ENCODE assay signal across 9 mouse cellular contexts in the genomic region with DNA sequence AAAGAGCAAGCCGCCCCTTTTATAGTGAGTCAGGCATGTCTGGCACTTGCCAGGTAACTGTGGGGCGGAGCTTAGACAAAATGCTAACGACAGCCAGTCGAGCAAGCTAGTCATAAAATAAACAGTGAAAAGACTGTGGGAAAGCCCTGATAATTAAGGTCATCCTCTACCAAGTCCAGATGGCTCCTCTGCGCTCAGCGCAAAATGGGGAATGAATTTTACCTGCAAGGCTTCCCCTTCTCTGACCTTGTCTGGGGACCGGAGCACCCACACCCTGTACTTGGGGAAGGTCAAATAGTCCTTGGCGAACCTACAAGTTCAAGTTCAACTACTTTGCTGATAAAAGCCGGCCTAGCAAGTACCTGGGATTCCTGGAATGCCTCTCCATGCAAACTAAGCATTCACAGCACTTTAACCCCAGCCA. TPM values are rescaled to one million over a fixed set of nuclear protein-coding genes. Genes with fewer than 3 reads are reported as not detected.
DNase-seq lines count a peak whose midpoint lies in the region; ATAC-seq and TF ChIP-seq lines count a peak whose summit lies in the region.
"Had no signal": no experiment of that assay in that cellular context is flagged by ENCODE, and none has a peak within 500 bp of the region (broad histone marks: within the 10 kb centered on the region; RNA-seq: fewer than 3 reads in every experiment).

No protein-coding gene starts in this region.

- H3K4me1 ChIP-seq in liver, adult 2 months (ENCODE audit: control insufficient read depth, insufficient read depth, low read length) = peaks cover 4% of the 10 kb centered on the region; the same call in 1 of the 2 replicates
- H3K4me1 ChIP-seq in liver, embryonic 12.5 days = peaks cover 8% of the 10 kb centered on the region; the same call in 1 of the 2 replicates
- peaks cover 30% of the 10 kb centered on the region for H3K4me1 ChIP-seq in kidney, adult 2 months (ENCODE audit: control insufficient read depth, insufficient read depth, low read length)

- H3K9ac ChIP-seq in liver, adult 2 months (ENCODE audit: low read depth, low read length) = no peak overlapping the region
- H3K9ac ChIP-seq in liver, embryonic 12.5 days = no peak overlapping the region

- peak; percentile 53 for DNase-seq in liver, adult 2 months (ENCODE audit: extremely low read depth, low read depth, low spot score)
- peak; percentile 84 for DNase-seq in kidney, adult 2 months
- DNase-seq in lung, postnatal 10 days = peak; percentile 55
- DNase-seq in left cerebral cortex, adult 11 months (ENCODE audit: low spot score) = no peak
- DNase-seq in gastrocnemius, postnatal 25 days = no peak
- DNase-seq in neural tube, embryonic 10.5 days (ENCODE audit: extremely low spot score, low spot score) = no peak

- 40% methylated on average over 9 of the region's 9 CpGs for WGBS in liver, adult 2 months
- 66% methylated on average over 9 of the region's 9 CpGs for WGBS in liver, embryonic 12.5 days (ENCODE audit: insufficient replicate concordance)
- 39% methylated on average over 9 of the region's 9 CpGs for WGBS in kidney, adult 2 months

- no peak for ATAC-seq in liver, embryonic 12.5 days
- ATAC-seq: hindbrain, embryonic 16.5 days had no signal

- no peak overlapping the region for H3K4me3 ChIP-seq in liver, adult 2 months (ENCODE audit: insufficient read depth, low read depth, low read length)
- no peak overlapping the region for H3K4me3 ChIP-seq in liver, embryonic 12.5 days
- H3K4me3 ChIP-seq in kidney, adult 2 months (ENCODE audit: insufficient read depth, low read depth, low read length) = no peak overlapping the region

- no peaks in the 10 kb centered on the region; the same call in 1 of the 2 replicates for H3K79me2 ChIP-seq in liver, adult 2 months (ENCODE audit: control insufficient read depth, insufficient read depth, low read length)

- no peak overlapping the region for H3K4me2 ChIP-seq in liver, embryonic 12.5 days

- TF ChIP-seq CTCF in liver, adult 2 months (IDR thresholded peaks at IDR 0.05; ENCODE audit: low read depth, low read length) = no peak
- TF ChIP-seq CTCF in kidney, adult 2 months (conservative IDR thresholded peaks at IDR 0.05; ENCODE audit: insufficient read depth, insufficient read length, low read depth, low read length) = no peak

- no peak for TF ChIP-seq POLR2A in liver, adult 2 months (IDR thresholded peaks at IDR 0.05; ENCODE audit: extremely low read depth, insufficient read depth, low read length)
- TF ChIP-seq POLR2A in kidney, adult 2 months (IDR thresholded peaks at IDR 0.05; ENCODE audit: low read depth, low read length) = no peak

- H3K27me3 ChIP-seq in liver, adult 2 months (ENCODE audit: control insufficient read depth, insufficient read depth, low read length) = no peaks in the 10 kb centered on the region
- H3K27me3 ChIP-seq in liver, embryonic 12.5 days (replicated peaks) = no peaks in the 10 kb centered on the region
- no peaks in the 10 kb centered on the region for H3K27me3 ChIP-seq in kidney, adult 2 months (replicated peaks; ENCODE audit: control insufficient read depth, insufficient read depth, low read length)

- no peaks in the 10 kb centered on the region for H3K9me3 ChIP-seq in liver, embryonic 12.5 days (replicated peaks)
- H3K9me3 ChIP-seq: G1E had no signal

- H3K36me3 ChIP-seq in liver, adult 2 months (ENCODE audit: control insufficient read depth, insufficient read depth, low read length) = no peaks in the 10 kb centered on the region
- H3K36me3 ChIP-seq in liver, embryonic 12.5 days = no peaks in the 10 kb centered on the region
- H3K36me3 ChIP-seq in kidney, adult 2 months (ENCODE audit: control insufficient read depth, insufficient read depth, low read length) = no peaks in the 10 kb centered on the region
- H3K36me3 ChIP-seq: G1E had no signal

- no peak overlapping the region for H3K27ac ChIP-seq in liver, adult 2 months (replicated peaks; ENCODE audit: insufficient read depth, low read depth, low read length)
- H3K27ac ChIP-seq in liver, embryonic 12.5 days = no peak overlapping the region
- H3K27ac ChIP-seq in kidney, adult 2 months (ENCODE audit: insufficient read depth, low read depth, low read length) = peak overlapping the region; percentile 79

RNA-seq across cellular contexts. Expression of a gene that starts 44.6 kb away (rescaled TPM):
- 3.1 and 3.5 TPM in 2 replicates for total RNA-seq in liver, adult 2 months (2014; rRNA removed)
- polyA plus RNA-seq in liver, adult 2 months (2012; rRNA removed) = 2.0 and 2.3 TPM in 2 replicates
- polyA plus RNA-seq in liver, embryonic 12.5 days (2016; fragmentation: Nextera tagmentation; extraction: Ambion mirVana) = 7.5 and 8.7 TPM in 2 replicates
- 10.3 and 11.7 TPM in 2 replicates for polyA plus RNA-seq in kidney, adult 2 months (2012; rRNA removed)
- 1 to 10 TPM; 1.3 to 1.7 TPM for total RNA-seq in gastrocnemius, postnatal 25 days (2021)
- polyA plus RNA-seq: G1E had no signal

Comparison
In these comparisons a context has a peak if more than half of its experiments do, and no peak if none do; other contexts are left out.
1. DNase-seq: peak in liver, adult 2 months (single experiment), kidney, adult 2 months (single experiment) and lung, postnatal 10 days (single experiment); none in left cerebral cortex, adult 11 months (single experiment), gastrocnemius, postnatal 25 days (single experiment) and neural tube, embryonic 10.5 days (single experiment).